Mouse (Mus musculus): ENCODE results near the gene Dusp16.

Gene Dusp16

DNA sequence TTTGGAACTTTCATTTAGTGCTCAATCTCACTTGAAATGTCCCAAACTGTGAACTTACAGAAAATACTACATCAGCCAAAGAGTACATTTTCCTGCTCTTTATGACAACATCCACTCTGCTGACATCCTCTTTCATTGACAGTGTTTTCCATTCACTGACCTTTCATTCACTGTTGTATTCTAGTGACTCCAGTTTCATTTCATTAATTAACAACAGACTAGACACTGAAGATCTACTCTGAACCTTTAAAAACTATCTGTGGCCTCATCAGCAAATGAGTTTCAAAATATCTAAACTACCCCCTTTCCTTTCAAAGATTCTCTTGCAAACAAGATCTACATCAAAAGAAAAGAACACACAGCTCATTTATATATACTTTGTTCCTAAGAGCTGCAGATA, 48.9 kb downstream of the Dusp16 start:
- DNase-seq (ENCODE audit: low spot score) = no peak

DNA sequence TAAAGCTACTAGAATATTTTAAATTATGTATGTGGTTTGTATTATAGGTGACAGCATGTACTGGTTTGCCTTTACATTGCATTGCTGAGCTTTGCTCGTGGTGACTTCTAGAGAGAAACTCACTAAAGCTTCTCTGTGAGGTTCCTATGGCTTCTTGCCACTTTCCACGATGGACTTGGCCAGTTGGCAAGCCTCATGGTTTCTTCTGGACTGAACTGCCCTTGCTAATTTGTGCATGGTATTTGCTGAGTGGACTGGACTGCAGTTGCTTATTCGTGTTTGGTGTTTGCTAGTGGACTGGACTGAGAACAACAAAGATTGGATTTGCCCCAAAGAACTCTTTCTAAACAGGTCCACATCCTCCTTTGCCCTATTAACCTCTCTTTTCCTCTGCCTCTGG, 55.6 kb downstream of the Dusp16 start:
- peak; percentile 86 for DNase-seq (ENCODE audit: low spot score)

DNA sequence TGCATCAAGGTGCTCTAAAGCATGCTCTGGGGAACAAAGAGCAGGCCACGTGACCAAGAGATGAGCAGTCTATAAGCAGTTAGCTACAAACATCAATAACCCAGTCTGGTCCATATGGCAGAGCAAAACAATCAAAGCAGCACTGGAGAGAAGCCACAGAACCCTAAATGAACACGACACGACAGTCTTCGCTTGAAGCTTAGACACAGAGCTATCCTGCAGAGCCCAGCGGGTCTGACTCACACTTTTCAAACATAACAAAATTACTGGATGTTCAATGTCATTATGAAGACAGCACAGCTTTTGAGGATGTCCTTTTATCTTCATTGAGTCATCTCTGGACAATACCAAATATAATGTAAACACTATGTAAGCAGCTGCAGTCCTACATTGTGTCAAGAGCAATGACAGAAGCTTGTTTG, 58.6 kb downstream of the Dusp16 start:
- DNase-seq (ENCODE audit: low spot score) = no peak

DNA sequence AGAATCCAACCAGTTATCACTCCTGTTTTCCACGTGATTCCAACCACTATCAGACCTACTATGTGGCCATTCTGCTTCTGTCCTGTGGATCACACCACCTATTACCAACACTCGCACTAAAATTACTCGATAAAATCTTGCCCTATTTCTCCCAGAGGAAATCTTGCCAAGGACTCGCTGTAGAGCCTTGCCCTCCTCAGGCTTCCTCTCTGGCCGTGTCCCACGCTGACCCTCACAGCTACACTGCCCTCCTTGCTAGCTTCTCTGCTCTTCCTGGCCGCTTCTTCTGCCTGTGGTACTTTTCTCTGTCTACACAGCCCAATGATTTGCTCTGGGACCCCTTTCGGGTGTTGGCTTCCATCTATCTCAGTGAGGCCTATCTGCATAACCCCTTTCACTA, 59.6 kb downstream of the Dusp16 start:
- no peak for DNase-seq (ENCODE audit: low spot score)

DNA sequence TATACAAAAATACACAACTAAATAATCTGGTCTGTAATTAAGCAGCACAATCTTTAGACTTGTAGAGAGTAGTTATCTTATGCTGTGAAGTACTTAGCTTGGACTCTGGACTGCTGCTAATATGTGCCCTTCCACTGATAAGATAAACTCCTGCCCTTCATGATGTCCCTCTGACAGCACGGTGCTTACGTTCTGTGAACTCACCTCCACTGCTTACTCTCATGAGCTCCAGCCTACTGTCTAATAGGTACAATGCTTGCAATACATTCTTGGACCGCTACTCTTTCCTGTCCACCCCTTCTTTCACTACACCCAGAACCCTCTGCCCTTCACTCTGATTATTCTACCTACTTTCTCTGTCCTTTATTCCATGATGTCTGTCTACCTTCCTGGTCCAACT, 61.4 kb downstream of the Dusp16 start:
- no peak for DNase-seq (ENCODE audit: low spot score)

DNA sequence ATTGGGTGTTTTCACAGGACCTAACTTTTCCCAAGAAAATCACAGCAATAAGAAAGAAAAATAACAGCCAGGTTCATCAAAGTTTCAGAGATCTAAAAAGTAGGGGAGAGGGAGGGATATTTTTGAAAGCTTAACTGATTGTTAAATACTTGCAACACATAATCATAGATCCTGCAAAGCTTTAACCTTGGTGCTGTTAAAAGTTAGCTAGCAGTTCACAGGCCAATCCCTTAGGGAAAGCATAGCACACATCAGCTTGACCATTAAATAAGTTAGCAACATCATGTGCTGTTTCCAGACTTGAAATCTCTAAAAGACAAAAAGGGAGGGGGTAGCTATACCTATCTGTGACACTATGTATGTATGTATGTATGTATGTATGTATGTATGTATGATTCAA, 67.0 kb downstream of the Dusp16 start:
- DNase-seq (ENCODE audit: low spot score) = no peak

DNA sequence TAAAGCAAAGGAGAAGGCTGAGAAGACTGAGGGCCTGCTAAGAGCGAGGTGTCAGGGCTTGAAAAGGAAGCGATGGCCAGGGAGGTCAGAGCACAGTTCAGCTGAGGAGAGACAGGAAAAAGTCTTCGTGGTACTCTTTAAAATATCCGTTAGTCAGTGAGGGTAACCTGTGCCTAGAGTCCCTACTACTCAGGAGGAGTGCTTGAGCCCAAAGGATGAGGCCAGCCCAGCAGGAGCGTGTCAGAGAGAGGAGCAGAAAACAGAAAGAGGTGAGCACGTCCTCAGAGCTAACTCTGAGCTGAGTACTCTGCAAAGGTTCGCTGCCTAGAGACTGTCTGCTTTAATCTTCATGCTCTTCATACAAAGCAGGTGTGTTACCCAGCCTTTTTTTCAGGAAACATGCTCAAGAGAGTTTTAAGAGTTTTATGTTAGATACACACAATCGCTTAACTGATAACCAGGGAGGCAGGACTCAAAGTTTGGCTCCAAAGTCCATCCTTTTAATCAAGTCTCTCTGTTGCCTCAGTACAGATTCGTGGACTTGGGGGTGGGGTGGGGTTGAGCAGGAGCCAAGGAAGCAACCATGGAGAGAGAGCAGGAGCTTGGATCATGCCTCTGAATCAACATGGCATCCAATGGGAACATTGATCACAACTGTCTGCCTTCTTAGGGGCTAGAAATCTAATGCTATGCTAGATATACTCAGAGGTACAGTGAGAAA, 68.4 kb downstream of the Dusp16 start:
- no peak for DNase-seq (ENCODE audit: low spot score)

DNA sequence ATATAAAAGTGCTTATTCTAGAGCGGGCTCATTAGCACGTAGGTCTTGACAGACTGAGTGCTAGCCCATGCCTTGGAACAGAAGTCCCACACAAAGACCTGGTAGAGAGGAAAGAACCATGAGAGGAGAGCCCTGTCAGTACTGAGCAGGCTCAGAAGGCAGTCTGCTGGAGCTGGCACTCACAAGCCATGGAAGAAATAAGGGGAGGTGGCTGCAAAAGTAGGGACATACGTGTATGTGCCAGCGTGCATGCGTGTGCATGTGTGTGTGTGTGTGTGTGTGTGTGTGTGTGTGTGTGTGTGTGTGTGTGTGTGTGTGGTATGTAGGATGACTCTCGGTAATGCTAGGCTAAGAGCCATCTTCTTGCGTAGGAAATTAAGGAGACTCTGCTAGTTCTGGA, 69.1 kb downstream of the Dusp16 start:
- DNase-seq (ENCODE audit: low spot score) = no peak

DNA sequence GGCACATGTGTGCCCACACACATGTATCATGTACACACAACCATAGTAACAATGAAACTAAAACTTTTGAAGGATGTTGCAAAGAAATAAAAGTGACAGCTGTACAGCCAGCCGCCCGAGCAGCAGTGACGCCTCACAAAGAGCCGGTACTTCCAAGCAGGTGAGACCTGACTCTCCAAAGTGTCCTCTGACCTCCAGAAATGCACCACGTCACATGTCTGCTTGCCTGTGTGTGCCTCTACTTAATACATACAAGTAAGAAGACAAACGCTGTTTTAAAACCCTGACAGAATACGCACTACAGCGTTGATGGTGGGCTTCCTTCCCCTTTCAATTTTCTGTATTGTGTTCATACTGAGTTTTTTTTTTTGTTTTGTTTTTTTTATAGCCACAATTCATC, 69.5 kb downstream of the Dusp16 start:
- no peak for DNase-seq (ENCODE audit: low spot score)

DNA sequence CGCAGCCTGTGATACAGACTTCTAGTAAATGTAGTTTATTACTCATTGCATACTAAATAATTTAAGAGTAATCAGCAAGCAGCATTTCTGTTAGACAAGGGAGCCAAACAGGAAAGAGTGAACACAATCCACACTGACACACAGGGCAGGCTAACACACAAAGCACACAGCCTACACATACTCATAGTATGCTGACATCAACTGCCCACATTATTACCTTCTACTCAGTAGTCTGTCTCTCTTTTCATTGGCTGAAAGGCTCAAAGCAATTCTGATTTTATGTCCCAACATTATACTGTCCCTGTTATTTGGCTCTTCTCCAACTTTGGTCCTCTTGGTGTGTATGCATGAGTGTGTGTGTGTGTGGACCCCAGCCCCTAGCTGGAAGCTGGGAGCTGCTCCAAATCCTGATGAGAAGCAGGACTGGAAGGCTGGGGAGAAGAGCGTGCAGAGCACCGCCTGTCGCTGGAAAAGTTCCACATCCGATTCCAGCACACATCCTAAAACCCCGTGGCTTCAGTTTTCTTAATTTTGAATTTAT, 70.6 kb downstream of the Dusp16 start:
- no peak for DNase-seq (ENCODE audit: low spot score)

DNA sequence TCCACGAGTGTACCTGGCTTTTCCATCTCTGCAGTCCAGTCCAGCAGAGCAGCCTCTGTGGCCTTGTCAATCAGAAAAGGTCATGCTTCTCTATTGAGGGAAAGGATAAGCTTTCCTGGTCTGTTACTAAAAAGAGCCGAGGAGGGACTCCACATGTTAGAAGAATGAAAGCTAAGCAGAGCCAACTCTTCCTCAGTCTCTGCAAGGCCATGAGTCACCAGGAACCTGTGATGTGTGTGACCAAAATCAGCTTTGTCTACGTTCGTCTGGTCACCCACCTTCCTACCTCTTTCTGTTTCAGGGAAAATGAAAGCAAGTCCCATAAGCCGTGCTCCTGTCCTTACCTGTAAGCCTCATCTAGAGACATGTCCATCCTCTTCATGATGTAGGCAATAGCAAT, 72.3 kb downstream of the Dusp16 start:
- DNase-seq (ENCODE audit: low spot score) = no peak

DNA sequence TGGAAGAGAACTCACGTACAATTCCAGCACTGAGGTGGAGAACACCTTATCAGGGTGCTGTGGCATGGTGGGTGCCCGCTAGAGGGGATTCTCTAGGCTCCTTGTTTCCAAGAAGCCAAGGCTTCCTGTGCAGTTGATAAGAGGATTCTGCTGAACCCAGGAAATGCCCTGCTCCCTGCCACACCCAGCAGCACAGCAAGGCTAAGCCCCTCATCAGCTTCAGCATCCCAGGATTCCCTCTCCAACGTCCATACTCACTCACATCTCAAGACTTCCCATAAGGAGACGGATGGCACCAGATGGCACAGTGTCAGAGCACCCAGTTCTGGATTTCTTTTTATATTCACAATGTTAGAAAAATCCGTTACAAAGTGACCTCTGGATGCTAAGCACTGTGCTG, 73.3 kb downstream of the Dusp16 start:
- DNase-seq (ENCODE audit: low spot score) = no peak

DNA sequence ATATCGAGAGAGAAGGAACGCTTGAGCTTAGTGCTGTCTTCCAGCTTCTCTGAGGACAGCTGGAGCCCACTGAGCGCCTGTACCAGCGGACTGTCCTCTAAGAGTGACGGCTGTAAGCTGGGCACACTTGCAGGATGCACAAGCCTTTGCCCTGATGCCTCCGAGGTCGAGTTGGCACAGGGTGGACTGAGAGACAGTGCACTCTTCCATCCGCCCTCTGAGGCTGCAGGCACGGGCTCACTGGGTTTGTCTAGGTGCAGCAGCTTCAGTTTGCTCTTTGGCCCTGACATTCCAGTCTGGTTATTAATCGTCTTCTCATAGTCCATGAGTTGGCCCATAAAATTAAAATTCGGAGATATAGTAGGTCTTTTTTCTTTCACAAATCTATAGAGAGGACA, 73.8 kb downstream of the Dusp16 start:
- DNase-seq (ENCODE audit: low spot score) = no peak

DNA sequence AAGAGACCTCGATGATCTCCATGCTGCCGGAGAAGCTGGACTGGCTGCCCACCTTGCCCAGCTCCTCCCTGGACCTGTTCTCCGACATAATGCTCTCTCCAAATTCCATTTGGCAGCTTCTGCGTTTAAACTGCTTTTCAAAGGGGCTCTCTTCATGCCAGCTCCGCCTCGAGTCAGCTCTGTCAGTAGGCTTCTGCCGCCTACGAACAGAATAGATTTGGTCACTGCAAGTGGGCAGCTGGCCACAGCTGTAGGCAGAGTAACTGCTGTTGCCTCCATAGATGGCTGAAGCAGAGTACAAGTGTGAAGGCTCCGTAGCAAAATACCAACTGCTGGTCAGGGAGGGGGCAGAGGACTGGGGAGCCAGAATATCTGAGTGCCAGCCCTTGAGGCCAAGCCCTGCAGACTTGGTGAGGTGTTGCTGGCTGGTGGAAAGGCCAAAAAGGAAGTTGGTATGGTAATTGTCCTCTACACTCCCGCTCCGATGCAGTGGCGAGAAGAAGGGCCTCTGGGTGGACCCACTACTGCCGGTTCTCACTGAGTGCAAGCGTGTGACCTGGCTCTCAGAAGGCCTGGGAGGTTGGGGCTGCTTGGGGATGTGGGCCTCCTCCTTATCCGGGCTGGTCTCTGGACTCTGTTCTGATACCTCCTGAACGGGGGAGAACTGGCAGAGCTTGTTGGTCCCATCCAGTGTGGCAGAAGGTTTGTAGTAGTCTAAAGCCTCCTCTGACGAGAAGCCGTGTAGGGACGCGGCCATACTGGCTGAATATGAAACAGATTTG, 74.3 kb downstream of the Dusp16 start:
- no peak for DNase-seq (ENCODE audit: low spot score)

DNA sequence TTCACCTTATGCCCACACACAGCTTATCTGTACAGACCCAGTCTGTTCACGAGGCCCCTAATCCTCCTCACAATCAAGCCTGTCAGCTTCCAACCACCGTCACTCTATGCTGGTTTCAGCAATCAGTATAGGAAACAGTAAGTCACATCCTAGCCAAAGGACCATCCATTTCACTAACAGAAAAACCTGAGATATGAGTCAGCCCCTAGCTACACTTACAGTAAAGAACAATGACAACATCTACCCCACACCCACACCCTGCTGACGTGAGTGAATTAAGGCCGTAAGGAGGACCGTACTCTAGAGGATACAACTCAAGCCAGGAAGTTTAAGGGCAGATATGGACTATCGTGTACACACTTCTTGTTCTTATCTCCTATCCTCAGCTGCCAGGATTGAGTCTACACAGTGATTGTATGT, 76.2 kb downstream of the Dusp16 start:
- no peak for DNase-seq (ENCODE audit: low spot score)

DNA sequence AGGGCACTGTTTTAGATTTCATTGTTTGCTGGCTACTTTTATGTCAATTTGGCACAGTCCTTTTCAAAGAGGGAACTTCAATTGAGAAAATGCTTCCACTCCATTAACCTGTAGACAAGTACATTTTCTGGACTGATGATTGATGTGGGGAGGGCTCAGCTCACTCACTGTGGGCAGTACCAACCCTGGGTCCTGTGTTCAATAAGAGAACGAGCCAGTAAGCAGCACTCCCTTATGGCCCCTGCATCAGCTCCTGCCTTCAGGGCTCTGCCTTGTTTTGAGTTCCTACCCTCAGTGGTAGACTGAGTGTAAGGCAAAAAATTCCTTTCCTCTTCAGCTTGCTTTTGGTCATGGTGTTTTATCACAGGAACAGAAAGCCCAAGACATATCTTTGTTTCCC, 78.5 kb downstream of the Dusp16 start:
- DNase-seq (ENCODE audit: low spot score) = no peak

DNA sequence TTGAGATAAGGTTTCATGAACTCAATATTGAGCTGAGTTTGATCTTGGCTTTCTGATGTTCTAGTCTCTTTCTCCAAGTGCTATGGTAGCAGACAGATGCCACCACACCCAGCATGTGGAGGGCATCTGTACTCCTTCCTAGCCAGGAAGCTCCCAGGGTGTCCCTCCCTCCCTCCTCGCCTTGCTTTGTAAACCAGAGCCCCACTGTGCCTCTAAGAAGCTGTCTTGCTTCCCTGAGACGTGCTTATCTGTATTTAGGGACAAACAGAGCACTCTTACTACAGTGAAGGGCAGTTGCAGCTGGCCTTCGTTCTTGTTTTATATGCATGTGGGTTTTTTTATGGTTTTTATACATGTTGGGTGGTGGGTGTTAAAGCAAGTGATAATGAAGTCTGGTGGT, 79.1 kb downstream of the Dusp16 start:
- DNase-seq (ENCODE audit: low spot score) = no peak

DNA sequence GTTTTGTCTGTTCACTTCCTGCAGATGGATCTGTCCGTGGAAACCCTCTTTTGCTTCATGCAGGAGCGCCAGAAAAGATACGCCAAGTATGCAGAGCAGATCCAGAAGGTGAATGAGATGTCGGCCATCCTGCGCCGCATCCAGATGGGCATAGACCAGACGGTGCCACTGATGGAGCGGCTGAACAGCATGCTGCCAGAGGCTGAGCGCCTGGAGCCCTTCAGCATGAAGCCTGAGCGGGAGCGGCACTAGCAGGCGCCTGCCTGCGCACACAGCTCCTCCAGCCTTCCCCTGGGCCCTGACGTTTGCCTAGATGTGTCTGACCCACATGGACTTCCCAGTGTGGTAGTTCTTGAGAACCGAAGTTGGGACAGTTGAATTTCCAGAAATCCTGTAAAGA, 82.4 kb downstream of the Dusp16 start:
- no peak for DNase-seq (ENCODE audit: low spot score)

DNA sequence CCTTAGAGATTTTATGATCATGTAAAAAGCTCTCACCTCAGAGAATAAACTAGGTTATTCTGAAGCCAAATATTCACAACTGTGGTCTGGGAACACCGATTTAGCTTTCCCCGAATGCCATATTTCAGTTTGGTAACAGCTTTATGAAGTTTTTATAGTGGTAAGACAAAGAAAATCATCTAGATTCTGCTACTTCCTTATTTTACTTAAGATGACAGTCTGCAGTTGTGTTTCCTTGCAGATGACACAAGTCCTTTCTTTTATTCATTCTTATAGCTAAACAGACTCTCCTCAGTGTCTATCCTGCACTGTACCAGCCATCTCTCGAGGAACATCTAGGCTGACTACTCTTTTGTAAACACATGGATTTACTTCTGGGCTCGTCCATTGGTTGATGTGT, 86.0 kb downstream of the Dusp16 start:
- no peak for DNase-seq (ENCODE audit: low spot score)

DNA sequence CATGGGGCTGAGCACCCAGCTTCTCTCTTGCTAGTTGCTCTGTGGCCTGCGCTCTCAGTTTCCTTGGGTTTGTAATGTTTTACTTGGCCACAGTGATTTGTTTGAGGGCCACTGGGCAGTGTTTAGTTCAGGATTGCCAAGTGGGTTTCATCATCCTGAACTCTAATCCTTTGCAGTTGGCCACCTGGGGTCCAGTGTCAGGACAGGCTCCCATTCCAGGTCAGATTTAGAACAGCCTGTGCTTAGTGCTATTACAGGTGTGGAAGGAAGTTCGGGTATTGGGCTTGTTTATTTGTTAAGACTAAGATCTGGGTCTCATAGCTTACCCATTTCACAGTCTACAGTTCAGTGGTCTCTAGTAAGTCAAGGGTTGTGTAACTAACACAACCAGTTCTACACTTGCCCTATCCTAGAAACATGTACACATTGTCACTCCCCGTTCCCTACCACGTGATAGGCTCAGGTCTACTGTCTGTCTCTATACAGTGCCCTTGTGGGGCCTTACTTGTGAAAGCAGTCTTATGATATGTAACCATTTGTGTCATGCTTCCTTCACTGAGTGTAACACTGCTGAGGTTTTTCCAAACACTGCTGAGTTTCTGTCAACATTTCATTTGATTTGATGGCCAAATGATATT, 89.3 kb downstream of the Dusp16 start:
- peak; percentile 87 for DNase-seq (ENCODE audit: low spot score)

DNA sequence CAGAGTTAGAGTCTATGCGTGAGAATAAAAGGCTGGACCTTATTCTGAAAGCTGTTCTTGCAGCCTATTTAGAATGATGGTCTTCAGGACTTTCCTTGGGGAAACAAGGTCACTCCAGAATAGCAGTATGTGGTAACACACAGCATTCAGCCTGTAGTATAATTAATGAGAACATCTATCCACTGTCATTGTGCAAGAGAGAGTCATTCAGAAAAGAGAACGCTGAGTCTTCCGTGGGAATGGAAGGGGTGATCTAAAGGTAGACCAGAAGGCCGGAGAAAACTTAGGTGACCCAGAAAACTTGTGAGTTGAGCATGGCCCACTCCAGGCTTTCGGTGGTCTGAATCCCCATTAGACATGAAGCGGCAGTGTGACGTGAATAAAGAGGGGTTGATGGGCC, 90.2 kb downstream of the Dusp16 start:
- no peak for DNase-seq (ENCODE audit: low spot score)

DNA sequence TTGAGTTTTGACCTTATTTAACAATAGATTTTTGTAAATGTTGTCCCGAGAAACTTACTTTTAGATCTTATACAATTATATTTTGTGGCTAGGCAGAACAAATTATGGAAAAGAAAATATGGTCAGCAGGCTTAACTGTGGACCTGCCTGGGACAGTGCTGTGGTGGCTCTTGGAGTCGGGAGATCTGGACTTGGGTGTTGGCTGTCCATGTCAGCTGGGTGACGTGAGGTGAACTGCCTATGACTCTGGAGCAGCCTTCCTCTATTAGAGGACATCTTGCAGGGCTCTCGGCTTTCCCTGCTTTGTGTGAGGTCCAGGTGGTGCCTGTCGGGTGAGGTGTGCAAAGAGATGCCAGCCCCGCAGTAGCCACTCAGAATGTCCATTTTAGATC, 91.2 kb downstream of the Dusp16 start:
- no peak for DNase-seq (ENCODE audit: low spot score)

All from adipocyte (in vitro differentiated cells).